Mouse (Mus musculus) MEL (cell line): ENCODE measurements at regions not wholly inside any gene's neighbourhood (a gene's known extent, or its start where the extent isn't known, plus 50 kb on each side); places are given as distances from the start of the nearest gene placed in this dataset.

Experiments used
- DNase-seq: peaks from one replicate; pipeline ENCODE4 v3.0.0; 2011; ENCODE audit warnings: low read depth, low spot score
- H3K27ac ChIP-seq: 2 replicates; pipeline ENCODE4 v1.5.1; 2012; ENCODE audit warnings: low read depth, mild to moderate bottlenecking, control low read depth, low read length, moderate library complexity; ENCODE audit not compliant: control insufficient read depth
- H3K27me3 ChIP-seq, 2 experiments: fragments of 150-350 bp in 1 of 2; sonication (generic) in 1 of 2; 2 replicates each; pipeline ENCODE4 v1.6.1; 2012; ENCODE audit warnings: low read length in 2 of 2, mild to moderate bottlenecking in 2 of 2, improper control_type of control experiment in 1 of 2, moderate library complexity in 1 of 2; ENCODE audit not compliant: insufficient read depth in 2 of 2, control insufficient read depth in 1 of 2
- H3K36me3 ChIP-seq, 2 experiments: 2 replicates each; pipeline ENCODE4 v1.6.1; 2012 to 2014; ENCODE audit warnings: low read length in 2 of 2, improper control_type of control experiment in 1 of 2, inconsistent platforms in 1 of 2, mild to moderate bottlenecking in 1 of 2; ENCODE audit not compliant: insufficient read depth in 2 of 2, control insufficient read depth in 1 of 2
- H3K4me1 ChIP-seq, 2 experiments: fragments of 150-350 bp in 1 of 2; sonication (generic) in 1 of 2; 2 replicates each; pipeline ENCODE4 v1.6.1; 2012; ENCODE audit warnings: low read length in 2 of 2, improper control_type of control experiment in 1 of 2, mild to moderate bottlenecking in 1 of 2; ENCODE audit not compliant: insufficient read depth in 2 of 2, control insufficient read depth in 1 of 2
- H3K4me3 ChIP-seq, 2 experiments: fragments of 150-350 bp in 1 of 2; sonication (generic) in 1 of 2; 2 replicates each; pipeline ENCODE4 v1.5.1; 2012; ENCODE audit warnings: low read depth in 2 of 2, low read length in 2 of 2, mild to moderate bottlenecking in 2 of 2, moderate library complexity in 2 of 2, control low read depth in 1 of 2, improper control_type of control experiment in 1 of 2; ENCODE audit not compliant: control insufficient read depth in 1 of 2, insufficient read depth in 1 of 2
- H3K79me2 ChIP-seq: 2 replicates; pipeline ENCODE4 v1.6.1; 2012; ENCODE audit warnings: mild to moderate bottlenecking, low read length, moderate library complexity; ENCODE audit not compliant: control insufficient read depth, poor library complexity, insufficient read depth
- H3K9ac ChIP-seq: 2 replicates; pipeline ENCODE4 v1.6.1; 2012; ENCODE audit warnings: low read depth, mild to moderate bottlenecking, control low read depth, low read length, moderate library complexity; ENCODE audit not compliant: control insufficient read depth, poor library complexity, severe bottlenecking
- H3K9me3 ChIP-seq: fragments of 150-350 bp; sonication (generic); replicated peaks from 2 replicates; pipeline ENCODE4 v1.6.1; 2012; ENCODE audit warnings: mild to moderate bottlenecking, low read length, improper control_type of control experiment, moderate library complexity; ENCODE audit not compliant: insufficient read depth
- CHD1 ChIP-seq: IDR thresholded peaks from 2 replicates; pipeline ENCODE4 v1.6.1; 2012; ENCODE audit warnings: low read depth, mild to moderate bottlenecking, inconsistent platforms, low read length, improper control_type of control experiment
- E2F4 ChIP-seq: IDR thresholded peaks from 2 replicates; pipeline ENCODE4 v1.6.1; 2011; ENCODE audit warnings: low read depth, low read length, improper control_type of control experiment, borderline replicate concordance
- ELF1 ChIP-seq: IDR thresholded peaks from 2 replicates; pipeline ENCODE4 v1.6.1; 2014; ENCODE audit warnings: low read depth, mild to moderate bottlenecking, inconsistent platforms, low read length, improper control_type of control experiment, moderate library complexity
- EP300 ChIP-seq, 2 experiments: IDR thresholded peaks; 2 replicates each; pipeline ENCODE4 v1.6.1; 2011; ENCODE audit warnings: improper control_type of control experiment in 2 of 2, low read length in 2 of 2, low read depth in 1 of 2, mild to moderate bottlenecking in 1 of 2
- HCFC1 ChIP-seq: IDR thresholded peaks from 2 replicates; pipeline ENCODE4 v1.6.1; 2012; ENCODE audit warnings: low read depth, mild to moderate bottlenecking, inconsistent platforms, low read length, improper control_type of control experiment, moderate library complexity
- KAT2A ChIP-seq: conservative IDR thresholded peaks from 2 replicates; pipeline ENCODE4 v1.6.1; 2012; ENCODE audit warnings: low read depth, low read length, improper control_type of control experiment, inconsistent platforms
- MAFK ChIP-seq: IDR thresholded peaks from 2 replicates; pipeline ENCODE4 v1.6.1; 2011; ENCODE audit warnings: low read depth, mild to moderate bottlenecking, low read length, improper control_type of control experiment, borderline replicate concordance
- MAX ChIP-seq: IDR thresholded peaks from 2 replicates; pipeline ENCODE4 v1.6.1; 2011; ENCODE audit warnings: low read length, improper control_type of control experiment
- MEF2A ChIP-seq: IDR thresholded peaks from 2 replicates; pipeline ENCODE4 v1.6.1; 2014; ENCODE audit warnings: low read depth, mild to moderate bottlenecking, inconsistent platforms, low read length, improper control_type of control experiment; ENCODE audit not compliant: poor library complexity, insufficient replicate concordance, severe bottlenecking; ENCODE audit errors: extremely low read depth
- MXI1 ChIP-seq: IDR thresholded peaks from 2 replicates; pipeline ENCODE4 v1.6.1; 2011; ENCODE audit warnings: mild to moderate bottlenecking, low read depth, low read length, improper control_type of control experiment
- MYB ChIP-seq: IDR thresholded peaks from 2 replicates; pipeline ENCODE4 v1.6.1; 2011; ENCODE audit warnings: mild to moderate bottlenecking, low read depth, low read length, improper control_type of control experiment
- MYC ChIP-seq: IDR thresholded peaks from 2 replicates; pipeline ENCODE4 v1.6.1; 2011; ENCODE audit warnings: low read depth, mild to moderate bottlenecking, low read length, improper control_type of control experiment, moderate library complexity
- RAD21 ChIP-seq: IDR thresholded peaks from 2 replicates; pipeline ENCODE4 v1.6.1; 2011; ENCODE audit warnings: mild to moderate bottlenecking, low read depth, low read length, improper control_type of control experiment
- RCOR1 ChIP-seq: IDR thresholded peaks from 2 replicates; pipeline ENCODE4 v1.6.1; 2012; ENCODE audit warnings: low read depth, mild to moderate bottlenecking, inconsistent platforms, low read length, improper control_type of control experiment
- TAL1 ChIP-seq: IDR thresholded peaks from 2 replicates; pipeline ENCODE4 v1.6.1; 2012; ENCODE audit warnings: mild to moderate bottlenecking, inconsistent platforms, low read length, moderate library complexity, mixed read lengths
- TBP ChIP-seq: IDR thresholded peaks from 2 replicates; pipeline ENCODE4 v1.8.0; 2011; ENCODE audit warnings: low read depth, low read length, improper control_type of control experiment
- USF1 ChIP-seq: IDR thresholded peaks from 2 replicates; pipeline ENCODE4 v1.6.1; 2014; ENCODE audit warnings: low read depth, mild to moderate bottlenecking, inconsistent platforms, low read length, improper control_type of control experiment, moderate library complexity
- ZC3H11A ChIP-seq: IDR thresholded peaks from 2 replicates; pipeline ENCODE4 v1.6.1; 2012; ENCODE audit warnings: low read depth, mild to moderate bottlenecking, inconsistent platforms, low read length, improper control_type of control experiment
- ZNF384 ChIP-seq: IDR thresholded peaks from 2 replicates; pipeline ENCODE4 v1.6.1; 2012; ENCODE audit warnings: low read depth, mild to moderate bottlenecking, inconsistent platforms, low read length, improper control_type of control experiment

GRCm38 (mm10) chr9:47059339-47060005, 60.9 kb downstream of the Gm4791 start:
- H3K27me3 ChIP-seq = no peaks in the 10 kb centered on the region
- H3K27ac ChIP-seq = no peak overlapping the region
- no peak for TF ChIP-seq MXI1
- TF ChIP-seq KAT2A = no peak
- TF ChIP-seq CHD1 = no peak
- no peak for TF ChIP-seq EP300 (IDR thresholded peaks at IDR 0.05; ENCODE audit: low read depth in 1 of 2, low read length in 2 of 2)
- no peak for TF ChIP-seq USF1
- TF ChIP-seq, all 39 proteins: peak for 0
- no peaks in the 10 kb centered on the region for H3K36me3 ChIP-seq
- no peaks in the 10 kb centered on the region for H3K9me3 ChIP-seq
- H3K4me3 ChIP-seq = no peak overlapping the region
- H3K9ac ChIP-seq = no peak overlapping the region
- H3K79me2 ChIP-seq = no peaks in the 10 kb centered on the region
- DNase-seq = no peak
- no peaks in the 10 kb centered on the region for H3K4me1 ChIP-seq

- Histone ChIP-seq H3K79me2 (no peaks in the 10 kb centered on the region), H3K36me3 (no peaks in the 10 kb centered on the region), H3K4me1 (no peaks in the 10 kb centered on the region), H3K9ac (no peak overlapping the region), H3K4me3 (no peak overlapping the region), H3K27ac (no peak overlapping the region), H3K9me3 (no peaks in the 10 kb centered on the region), H3K27me3 (no peaks in the 10 kb centered on the region)
- TF ChIP-seq CHD1 (no peak), MAX (no peak), E2F4 (no peak), TBP (no peak), ZC3H11A (no peak), TAL1 (no peak), MYC (no peak), RAD21 (no peak), HCFC1 (no peak), MEF2A (no peak)
- no peak for DNase-seq
Measured at GRCm38 (mm10) chr9:47060757-47061156, 62.2 kb downstream of the Gm4791 start.

GRCm38 (mm10) chr9:47062516-47062915, 64.0 kb downstream of the Gm4791 start:
- no peak overlapping the region for H3K27ac ChIP-seq
- no peak for DNase-seq
- no peaks in the 10 kb centered on the region for H3K4me1 ChIP-seq
- no peak overlapping the region for H3K9ac ChIP-seq
- H3K36me3 ChIP-seq = no peaks in the 10 kb centered on the region
- TF ChIP-seq ELF1 = no peak
- no peak for TF ChIP-seq RCOR1
- no peak for TF ChIP-seq MYC
- TF ChIP-seq ZNF384 = no peak
- no peak for TF ChIP-seq CHD1
- no peak for TF ChIP-seq HCFC1
- TF ChIP-seq MYB = no peak
- no peak for TF ChIP-seq MAFK
- no peak for TF ChIP-seq KAT2A
- TF ChIP-seq, all 39 proteins: peak for 0
- Histone ChIP-seq H3K4me3 (no peak overlapping the region), H3K27me3 (no peaks in the 10 kb centered on the region), H3K79me2 (no peaks in the 10 kb centered on the region), H3K9me3 (no peaks in the 10 kb centered on the region)
